Mouse (Mus musculus) CH12.LX (cell line): Measurements from ENCODE around the gene Them4. TPM values are rescaled to one million over a fixed set of nuclear protein-coding genes. Genes with fewer than 3 reads are reported as not detected.
A peak's percentile ranks its signal among the peaks of the same experiment; 100 is the strongest.

Experiments
- DNase-seq: peaks from one replicate; pipeline ENCODE4 v3.0.0-alpha.2; 2013; ENCODE audit errors: extremely low read depth
- H3K27ac ChIP-seq: 2 replicates; pipeline ENCODE4 v1.5.1; 2012; ENCODE audit warnings: low read depth, mild to moderate bottlenecking, control low read depth, moderate library complexity; ENCODE audit not compliant: insufficient read depth
- H3K27me3 ChIP-seq: replicated peaks from 2 replicates; pipeline ENCODE3; 2012; ENCODE audit warnings: inconsistent platforms
- H3K36me3 ChIP-seq, 2 experiments: replicated peaks in 1 of 2; 2 replicates each; pipeline versions ENCODE3 to v1.6.1; 2012; ENCODE audit warnings: inconsistent platforms in 1 of 2, low read length in 1 of 2, mild to moderate bottlenecking in 1 of 2, mixed read lengths in 1 of 2, moderate library complexity in 1 of 2; ENCODE audit not compliant: control insufficient read depth in 1 of 2, insufficient read depth in 1 of 2
- H3K4me1 ChIP-seq, 2 experiments: 2 replicates each; pipeline ENCODE4 v1.6.1; 2012; ENCODE audit warnings: inconsistent platforms in 1 of 2, moderate library complexity in 1 of 2; ENCODE audit not compliant: insufficient read depth in 2 of 2, control insufficient read depth in 1 of 2
- H3K4me2 ChIP-seq: 2 replicates; pipeline ENCODE4 v1.6.1; 2012; ENCODE audit warnings: low read depth, mild to moderate bottlenecking, control low read depth; ENCODE audit not compliant: poor library complexity, insufficient read depth, severe bottlenecking
- H3K4me3 ChIP-seq, 3 experiments: fragments of 150-350 bp in 1 of 3; sonication (generic) in 1 of 3; replicated peaks in 1 of 3; 2 replicates each; pipeline versions ENCODE3 to v1.5.1; 2011 to 2012; ENCODE audit warnings: low read depth in 2 of 3, low read length in 2 of 3, mild to moderate bottlenecking in 2 of 3, moderate library complexity in 2 of 3, control low read depth in 1 of 3, improper control_type of control experiment in 1 of 3, inconsistent platforms in 1 of 3, mixed read lengths in 1 of 3; ENCODE audit not compliant: poor library complexity in 1 of 3
- H3K79me2 ChIP-seq: replicated peaks from 2 replicates; pipeline ENCODE4 v1.6.1; 2012; ENCODE audit warnings: mild to moderate bottlenecking, moderate library complexity; ENCODE audit not compliant: control insufficient read depth, poor library complexity, insufficient read depth, severe bottlenecking; ENCODE audit errors: extremely low read depth
- H3K9ac ChIP-seq: 2 replicates; pipeline ENCODE4 v1.6.1; 2012; ENCODE audit warnings: low read depth, mild to moderate bottlenecking, control low read depth, moderate library complexity; ENCODE audit not compliant: insufficient read depth
- H3K9me3 ChIP-seq: replicated peaks from 2 replicates; pipeline ENCODE3; 2012; ENCODE audit warnings: low read length, inconsistent platforms, mixed read lengths
- CHD1 ChIP-seq: IDR thresholded peaks from 2 replicates; pipeline ENCODE4 v1.6.1; 2012; ENCODE audit warnings: low read depth, low read length, improper control_type of control experiment, inconsistent platforms
- CHD2 ChIP-seq: IDR thresholded peaks from 2 replicates; pipeline ENCODE4 v1.6.1; 2011; ENCODE audit warnings: low read length, improper control_type of control experiment
- CTCF ChIP-seq, 2 experiments: IDR thresholded peaks in 1 of 2; conservative IDR thresholded peaks in 1 of 2; 2 replicates each; pipeline ENCODE4 v1.5.1; 2011 to 2012; ENCODE audit warnings: low read depth in 2 of 2, low read length in 2 of 2, improper control_type of control experiment in 1 of 2, inconsistent platforms in 1 of 2, mild to moderate bottlenecking in 1 of 2, moderate library complexity in 1 of 2
- ELF1 ChIP-seq: IDR thresholded peaks from 2 replicates; pipeline ENCODE4 v1.6.1; 2014; ENCODE audit warnings: low read depth, mild to moderate bottlenecking, inconsistent platforms, low read length, improper control_type of control experiment
- ETS1 ChIP-seq: conservative IDR thresholded peaks from 2 replicates; pipeline ENCODE4 v1.6.1; 2012; ENCODE audit warnings: low read depth, mild to moderate bottlenecking, inconsistent platforms, low read length, improper control_type of control experiment, moderate library complexity
- GABPA ChIP-seq: IDR thresholded peaks from 2 replicates; pipeline ENCODE4 v1.6.1; 2012; ENCODE audit warnings: low read depth, low read length, improper control_type of control experiment, inconsistent platforms; ENCODE audit not compliant: insufficient replicate concordance
- JUN ChIP-seq: IDR thresholded peaks from 2 replicates; pipeline ENCODE4 v1.6.1; 2011; ENCODE audit warnings: low read depth, mild to moderate bottlenecking, low read length, improper control_type of control experiment, moderate library complexity; ENCODE audit not compliant: insufficient read depth
- KAT2A ChIP-seq: IDR thresholded peaks from 2 replicates; pipeline ENCODE4 v1.6.1; 2012; ENCODE audit warnings: low read length, improper control_type of control experiment, inconsistent platforms; ENCODE audit not compliant: insufficient replicate concordance
- MAX ChIP-seq: IDR thresholded peaks from 2 replicates; pipeline ENCODE4 v1.6.1; 2011; ENCODE audit warnings: low read length, improper control_type of control experiment
- MEF2A ChIP-seq: IDR thresholded peaks from 2 replicates; pipeline ENCODE4 v1.6.1; 2014; ENCODE audit warnings: low read depth, mild to moderate bottlenecking, inconsistent platforms, low read length, improper control_type of control experiment, borderline replicate concordance
- NELFE ChIP-seq: IDR thresholded peaks from 2 replicates; pipeline ENCODE4 v1.6.1; 2011; ENCODE audit warnings: low read depth, low read length, improper control_type of control experiment
- PAX5 ChIP-seq: IDR thresholded peaks from 2 replicates; pipeline ENCODE4 v1.6.1; 2012; ENCODE audit warnings: low read length, inconsistent platforms, mixed read lengths
- RAD21 ChIP-seq: IDR thresholded peaks from 2 replicates; pipeline ENCODE4 v1.6.1; 2011; ENCODE audit warnings: low read depth, mild to moderate bottlenecking, low read length, improper control_type of control experiment, moderate library complexity
- UBTF ChIP-seq: IDR thresholded peaks from 2 replicates; pipeline ENCODE4 v1.6.1; 2012; ENCODE audit warnings: low read depth, mild to moderate bottlenecking, inconsistent platforms, low read length, improper control_type of control experiment, moderate library complexity
- USF1 ChIP-seq: IDR thresholded peaks from 2 replicates; pipeline ENCODE4 v1.6.1; 2014; ENCODE audit warnings: low read depth, mild to moderate bottlenecking, inconsistent platforms, low read length, improper control_type of control experiment
- dilution Hi-C: fragments of 300-500 bp; cut with MboI; formaldehyde crosslinking; loops from 2 replicates; pipeline ENCODE4 v1.14.3; 2020; ENCODE audit warnings: low sequenced_read_pairs; ENCODE audit not compliant: extremely low pct_unique_long_range_greater_than_20kb, extremely low pct_ligation_motif_present
- in situ Hi-C: fragments of 300-500 bp; cut with MboI; formaldehyde crosslinking; loops from 3 replicates; pipeline ENCODE4 v1.14.3; 2019; ENCODE audit warnings: low sequenced_read_pairs, low pct_ligation_motif_present, low pct_unique_long_range_greater_than_20kb, mixed read lengths
- polyA plus RNA-seq: library from polyadenylated mRNA; unstranded; fragments of >175 nt; gene quantifications from 2 replicates; pipeline ENCODE4 v1.2.1, GENCODE M21; 2012; ENCODE audit warnings: low read depth; ENCODE audit not compliant: insufficient read length
- total RNA-seq, 2 experiments: library from RNA; depleted of rRNA; stranded (reverse); fragments of 300-350 nt in 1 of 2; fragments of >200 nt in 1 of 2; gene quantifications; 2 replicates each; pipeline ENCODE4 v1.2.3; 2012 to 2014

The Them4 gene
- total and polyA plus RNA-seq, 3 experiments: 2.4 to 7.2 (median 3.6) TPM

DNA sequence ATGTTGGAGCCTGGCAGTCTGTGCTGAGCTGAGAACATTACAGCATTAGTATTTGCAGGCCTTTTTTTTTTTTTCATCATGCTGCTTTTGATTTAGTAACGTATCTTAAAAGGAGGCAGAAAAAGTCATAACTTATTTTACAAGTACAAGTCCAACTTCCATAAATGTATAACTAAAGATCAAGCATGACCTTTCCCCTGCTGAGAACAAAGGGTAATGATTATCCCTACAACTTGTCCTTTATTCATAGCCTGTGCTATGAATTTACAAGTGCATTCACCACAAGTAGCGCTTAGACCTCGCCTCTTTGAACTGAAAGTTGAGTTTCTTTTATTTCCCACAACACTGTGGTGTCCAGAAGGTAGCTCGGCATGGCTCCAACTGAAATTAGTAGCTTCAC is 1.5 kb downstream of the Them4 start:
- H3K9ac ChIP-seq: 0 out of 2 replicates have a peak overlapping the region, but pooled peaks have one; percentile 83
- no peaks in the 10 kb centered on the region for H3K79me2 ChIP-seq
- H3K9me3 ChIP-seq: no peaks in the 10 kb centered on the region
- H3K4me2 ChIP-seq: peak overlapping the region; percentile 100; the same call in 1 of the 2 replicates
- dilution Hi-C loops: no loop called here
- no peaks in the 10 kb centered on the region for H3K27me3 ChIP-seq
- in situ Hi-C loops: no loop called here
- H3K36me3 ChIP-seq: no peaks in the 10 kb centered on the region
- H3K27ac ChIP-seq: no peak overlapping the region
- no peak for TF ChIP-seq USF1
- no peak for TF ChIP-seq NELFE
- no peak for TF ChIP-seq MAX
- no peak for TF ChIP-seq KAT2A
- TF ChIP-seq ELF1: no peak
- TF ChIP-seq CHD1: no peak
- no peak for TF ChIP-seq GABPA
- TF ChIP-seq PAX5: no peak
- no peak for TF ChIP-seq ETS1
- TF ChIP-seq MEF2A: no peak
- TF ChIP-seq CTCF (conservative IDR thresholded peaks at IDR 0.05 in 1 of 2, IDR thresholded peaks at IDR 0.05 in 1 of 2; ENCODE audit: low read depth in 2 of 2, low read length in 2 of 2): no peak
- no peak for TF ChIP-seq CHD2
- no peak for TF ChIP-seq JUN
- TF ChIP-seq, all 38 proteins: peak for 0
- Histone ChIP-seq H3K4me1 (peaks cover 0 to 11% of the 10 kb centered on the region in 2 experiments; a peak in 2 of 4 replicates), H3K4me3 (no peak overlapping the region)
- no peak for DNase-seq

DNA sequence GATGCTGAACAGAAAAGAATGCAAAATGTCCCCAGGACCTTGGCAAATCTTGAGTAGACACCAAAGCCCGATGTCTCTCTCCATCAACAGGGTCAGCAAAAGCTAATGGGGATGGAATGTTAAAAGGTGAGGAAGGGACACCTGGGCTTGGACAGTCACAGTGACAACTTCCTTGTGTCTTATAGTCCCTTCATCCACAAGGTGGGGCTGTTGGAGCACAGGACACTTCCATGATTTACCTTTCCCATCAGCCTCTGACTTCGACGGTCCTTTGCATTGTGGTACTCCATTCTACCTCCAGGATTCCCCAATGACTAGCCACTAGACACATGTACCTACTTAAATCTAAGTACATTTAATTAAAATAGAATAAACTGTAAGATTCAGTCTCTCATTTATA is 18.8 kb downstream of the Them4 start:
- TF ChIP-seq UBTF (no peak), RAD21 (peak; percentile 52), CTCF (conservative IDR thresholded peaks at IDR 0.05 in 1 of 2, IDR thresholded peaks at IDR 0.05 in 1 of 2; ENCODE audit: low read depth in 2 of 2, low read length in 2 of 2) (peak in 1 of 2 experiments; percentile 50; a peak in 2 of 4 replicates)
- in situ Hi-C loops: no loop called here
- Histone ChIP-seq H3K36me3 (peaks cover 6 to 28% of the 10 kb centered on the region in 2 experiments), H3K79me2 (no peaks in the 10 kb centered on the region), H3K9ac (no peak overlapping the region), H3K9me3 (no peaks in the 10 kb centered on the region), H3K4me2 (no peak overlapping the region), H3K4me1 (no peaks in the 10 kb centered on the region), H3K27ac (no peak overlapping the region), H3K27me3 (no peaks in the 10 kb centered on the region), H3K4me3 (no peak overlapping the region)
- dilution Hi-C loops: no loop called here
- DNase-seq: no peak
